Mouse (Mus musculus) natural killer cell, adult 2 months (primary cell): ENCODE measurements around the gene Saxo2.

Experiments
- DNase-seq, 2 experiments: peaks; one replicate each; pipeline ENCODE4 v3.0.0; 2022; ENCODE audit warnings: low spot score in 2 of 2

Saxo2 gene

DNA sequence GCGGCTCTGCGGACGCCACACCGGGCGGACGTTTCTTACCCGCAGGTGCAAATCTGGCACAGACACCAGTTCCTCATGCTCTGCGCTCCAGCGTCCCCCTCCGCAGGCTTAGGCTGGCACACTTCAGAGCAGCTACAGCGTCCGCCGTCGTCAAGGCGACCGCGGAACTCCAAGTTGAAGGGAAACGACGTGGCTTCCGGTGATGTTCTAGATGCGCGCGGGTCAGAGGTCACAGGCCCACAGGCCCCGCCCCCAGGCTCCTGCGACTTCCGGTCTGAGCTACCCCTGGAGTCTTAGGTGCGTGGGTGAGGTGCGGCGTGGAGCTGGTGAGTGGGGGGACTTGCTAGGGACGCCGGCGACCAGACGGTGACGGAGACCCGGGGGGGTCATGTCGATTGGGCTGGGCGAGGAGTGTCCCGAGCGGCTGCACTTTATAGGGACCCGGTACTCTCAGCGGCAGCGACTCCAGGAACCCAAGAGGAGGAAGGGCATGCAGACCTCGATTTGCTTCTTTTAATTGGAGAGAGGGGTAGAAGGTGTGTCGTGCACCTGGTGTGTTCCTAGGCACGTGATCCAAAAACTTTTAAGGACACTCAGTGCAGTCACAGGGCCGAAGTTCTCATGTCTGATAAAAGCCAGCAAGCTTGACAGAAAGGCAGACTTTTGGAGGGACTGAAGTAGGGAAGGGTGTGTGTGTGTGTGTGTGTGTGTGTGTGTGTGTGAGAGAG is at the start of gene Saxo2, which contains the start of gene Efl1:
TSS of gene Saxo2 (minus strand) at position 176 of the 728 bp plus-strand sequence.
TSS of gene Efl1 (plus strand) at position 262 of the 728 bp plus-strand sequence.
- DNase-seq: peak; percentile 94 to 96

DNA sequence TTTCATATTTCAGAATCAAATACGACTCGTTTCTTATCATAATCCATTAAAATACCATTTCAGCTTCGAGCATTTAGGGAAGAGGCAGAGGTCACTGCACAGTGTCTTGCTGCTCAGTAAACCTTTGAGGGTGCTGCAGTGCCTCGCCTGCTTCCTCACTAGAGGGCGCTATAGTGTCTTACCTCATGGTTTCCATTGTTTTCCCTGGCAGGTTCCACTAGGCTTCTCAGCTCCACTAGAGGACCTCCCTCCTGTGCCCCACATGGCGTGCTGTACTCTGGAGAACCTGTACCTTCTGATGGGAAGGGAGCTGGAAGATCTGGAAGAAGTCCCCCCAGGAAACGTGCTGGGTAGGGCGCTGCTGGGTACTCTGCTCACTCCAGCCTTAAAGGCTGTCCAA is 49.3 kb upstream of the Saxo2 start:
- no peak for DNase-seq

DNA sequence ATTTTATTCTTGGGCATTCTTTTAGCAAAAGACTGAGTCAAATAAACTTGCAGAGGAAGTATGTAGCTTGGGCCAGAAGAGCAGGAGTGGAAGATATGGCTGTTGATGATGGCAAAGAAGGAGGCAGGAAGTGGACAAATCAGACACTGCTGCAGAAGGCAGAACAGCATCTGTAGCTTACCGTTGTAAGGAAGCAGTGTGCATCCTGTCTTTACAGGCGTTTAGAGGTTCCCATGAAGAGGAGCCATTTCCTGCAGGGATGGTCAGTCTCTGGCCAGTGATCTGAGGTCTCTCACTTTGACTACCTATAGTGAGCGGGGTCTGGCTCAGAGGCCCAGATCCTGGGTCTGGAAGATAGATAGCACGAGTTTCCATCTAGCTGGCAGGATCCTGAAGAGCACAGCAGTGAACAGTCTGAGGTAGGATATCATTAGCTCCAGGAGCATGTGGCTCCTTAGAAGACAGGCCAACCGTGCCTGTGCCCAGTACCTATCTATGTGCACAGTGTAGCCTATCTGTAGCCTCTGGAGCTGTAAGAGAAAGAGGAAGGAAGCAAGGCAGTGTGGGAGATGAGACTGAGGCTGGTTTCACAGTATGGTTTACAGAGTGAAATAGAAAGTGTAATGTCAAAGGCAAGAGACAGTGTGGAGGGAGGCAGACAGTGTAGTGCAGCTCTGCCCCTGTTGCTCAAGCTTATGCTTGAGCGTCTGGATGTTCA is 42.9 kb upstream of the Saxo2 start:
- DNase-seq: no peak

DNA sequence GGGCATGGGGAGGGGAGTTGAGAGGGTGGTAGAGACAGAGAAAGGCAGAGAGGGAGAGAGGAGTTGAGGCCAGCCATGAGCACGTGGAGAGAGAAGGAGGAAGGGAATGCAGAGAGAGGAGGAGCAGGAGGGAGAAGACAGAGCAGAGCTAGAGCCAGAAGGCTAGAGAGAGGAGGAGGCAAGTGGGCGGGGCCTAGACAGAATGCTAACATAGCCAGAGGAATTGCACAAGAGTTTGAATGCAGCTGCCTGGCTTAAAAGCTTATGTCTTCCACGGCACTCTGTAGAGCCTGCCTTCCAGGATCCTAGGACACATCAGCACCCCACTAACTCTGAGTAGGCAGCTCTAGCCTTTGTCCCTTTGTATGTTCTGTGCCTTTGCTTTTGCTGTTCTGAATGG is 40.4 kb upstream of the Saxo2 start:
- no peak for DNase-seq

DNA sequence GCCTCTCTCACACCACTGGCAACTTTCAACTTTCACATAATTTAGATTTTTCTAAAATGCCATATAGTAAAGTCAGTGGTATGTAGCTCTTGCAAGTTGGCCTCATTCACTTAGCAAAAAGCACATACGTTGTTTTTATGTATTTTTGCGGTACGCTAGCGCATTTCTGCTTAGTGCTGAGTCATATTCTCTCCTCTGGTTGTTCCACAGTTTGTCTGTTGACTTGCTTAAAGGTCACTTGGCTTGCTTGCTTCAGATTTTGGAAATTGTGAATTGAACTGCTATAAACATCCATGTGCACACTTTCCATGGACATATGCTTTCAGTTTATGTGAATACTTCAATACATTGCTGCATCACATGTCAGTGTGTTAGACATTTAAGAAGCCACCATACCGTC is 31.6 kb upstream of the Saxo2 start:
- no peak for DNase-seq

DNA sequence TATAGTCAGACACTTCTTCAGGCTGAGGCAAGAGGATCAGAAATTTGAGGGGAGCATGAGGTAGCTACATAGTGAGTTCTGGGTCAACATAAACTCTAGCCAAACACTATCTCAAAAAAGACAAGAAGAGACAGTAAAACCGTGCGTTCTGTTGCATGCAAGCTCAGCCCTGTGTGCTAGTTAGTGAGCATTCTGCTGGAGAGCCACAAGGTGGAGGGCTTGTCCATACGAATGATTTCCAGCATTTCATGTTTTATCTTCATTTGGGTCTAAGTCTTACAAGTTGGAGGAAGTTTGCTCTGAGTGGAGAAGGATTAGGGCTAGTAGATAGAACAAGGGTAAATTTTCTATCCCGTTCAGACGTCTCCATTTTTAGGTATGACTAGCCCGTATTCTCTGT is 28.5 kb upstream of the Saxo2 start:
- DNase-seq: no peak

DNA sequence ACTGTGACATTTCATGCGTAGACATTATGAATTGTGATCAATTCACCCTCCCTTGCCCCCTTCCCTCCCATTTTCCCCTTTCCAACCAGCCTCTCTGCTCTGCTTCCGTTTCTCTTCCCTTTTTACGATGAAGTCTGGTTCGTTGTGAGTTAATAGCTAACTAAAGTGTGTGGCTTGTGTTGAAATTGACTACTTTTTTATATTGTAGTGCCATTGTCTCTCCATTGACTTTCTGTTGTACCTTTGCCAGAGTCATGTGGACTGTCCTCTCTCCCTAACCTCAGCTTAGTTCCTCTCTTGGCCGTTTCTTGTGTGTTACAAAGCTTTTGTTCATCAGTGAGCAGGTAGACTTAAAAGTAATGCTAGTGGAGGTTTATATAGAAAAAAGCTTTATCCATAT is 27.7 kb upstream of the Saxo2 start:
- no peak for DNase-seq

DNA sequence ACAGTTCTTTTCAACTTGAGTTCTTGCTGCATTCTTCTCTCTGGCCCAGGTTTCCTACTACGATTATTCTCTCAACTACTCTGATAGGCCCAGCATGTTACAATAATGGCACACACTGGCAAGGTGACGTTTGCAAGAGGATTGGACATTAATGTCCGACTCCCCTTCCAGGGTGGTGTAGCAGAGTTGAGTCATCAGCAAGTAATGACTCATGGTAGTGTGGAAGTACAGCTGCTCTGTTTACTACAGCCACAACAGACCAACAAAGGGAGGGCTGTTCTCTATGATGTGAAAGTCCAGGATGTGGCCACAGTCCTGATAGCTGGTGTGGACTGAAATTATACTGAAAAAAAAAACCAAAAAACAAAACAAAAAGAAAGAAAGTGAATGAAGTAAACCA is 16.3 kb upstream of the Saxo2 start:
- DNase-seq: no peak

DNA sequence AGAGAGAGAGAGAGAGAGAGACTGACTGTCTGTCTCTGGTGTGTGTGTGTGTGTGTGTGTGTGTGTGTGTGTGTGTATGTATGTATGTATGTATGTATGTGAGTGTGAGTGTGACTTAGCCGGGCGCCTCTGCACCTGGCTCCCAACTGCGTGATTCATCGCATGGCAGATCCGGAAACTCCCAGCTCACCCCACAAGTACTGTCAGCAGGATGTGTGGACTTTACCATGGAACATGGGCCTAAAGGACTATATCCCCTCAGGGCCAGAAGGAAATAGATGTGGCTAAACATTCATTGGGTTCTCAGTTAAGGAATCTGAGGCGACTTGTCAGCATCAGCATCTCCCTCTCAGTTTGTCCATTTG is 735 bp upstream of the Saxo2 start:
- peak; percentile 12 to 26 for DNase-seq

DNA sequence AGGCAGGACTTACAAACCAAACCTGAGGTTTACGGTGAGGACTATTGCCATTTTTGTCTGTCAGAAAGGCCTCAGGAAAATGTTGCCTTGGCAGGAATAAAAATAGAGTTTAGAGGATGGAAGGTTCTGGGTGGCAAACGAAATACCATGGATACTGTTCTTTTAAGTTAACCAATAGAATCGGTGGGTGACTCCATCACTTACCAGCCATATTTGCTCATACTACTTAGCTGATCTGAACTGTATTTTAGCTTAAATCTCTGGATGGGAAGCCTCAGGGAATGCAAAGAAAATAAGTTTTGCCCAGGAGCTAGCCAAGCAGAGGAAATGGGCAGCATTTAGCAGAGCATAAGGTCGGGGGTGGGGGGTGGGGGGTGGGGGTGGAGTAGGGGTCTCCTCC is 419 bp downstream of the Saxo2 start:
- DNase-seq: no peak

DNA sequence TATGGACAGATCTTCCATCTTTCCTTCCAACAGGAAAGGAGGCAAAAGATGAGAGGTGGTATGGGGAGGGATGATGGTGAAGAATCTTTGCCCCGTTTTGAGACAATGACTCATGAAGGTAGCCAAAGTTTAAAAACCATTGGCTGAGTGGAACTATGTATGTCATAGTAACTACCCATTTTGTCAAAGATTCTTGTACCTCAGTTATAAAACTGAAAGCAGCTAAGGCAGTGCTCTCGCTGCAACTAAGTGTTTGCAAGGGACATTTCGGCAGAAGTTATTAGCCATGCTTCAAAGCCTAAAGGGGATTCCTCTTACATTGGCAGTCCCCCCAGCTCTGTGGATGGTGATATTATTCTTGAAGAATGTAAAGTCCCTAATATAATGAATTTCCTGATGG is 1.1 kb downstream of the Saxo2 start:
- DNase-seq: no peak

DNA sequence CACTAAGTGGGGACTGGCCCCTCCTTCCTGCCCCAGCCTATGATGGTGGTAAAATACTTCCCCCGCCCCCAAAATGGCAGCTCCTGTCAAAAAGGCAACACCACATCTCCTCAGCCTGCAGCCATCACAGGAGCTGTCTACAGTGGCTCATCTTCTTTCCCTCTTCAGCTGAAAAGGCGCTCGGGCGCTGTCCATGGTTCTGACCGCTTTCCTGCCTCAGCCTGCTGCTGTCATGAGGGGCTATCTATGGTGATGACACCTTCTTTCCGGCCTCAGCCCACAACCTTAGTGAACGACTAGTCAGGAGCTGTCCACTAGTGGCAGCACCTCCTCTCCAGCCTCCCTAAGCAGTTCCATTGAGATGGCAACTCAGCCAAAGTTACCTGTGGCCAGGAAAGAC is 23.0 kb downstream of the Saxo2 start:
- peak in 1 of 2 experiments; percentile 11 for DNase-seq

DNA sequence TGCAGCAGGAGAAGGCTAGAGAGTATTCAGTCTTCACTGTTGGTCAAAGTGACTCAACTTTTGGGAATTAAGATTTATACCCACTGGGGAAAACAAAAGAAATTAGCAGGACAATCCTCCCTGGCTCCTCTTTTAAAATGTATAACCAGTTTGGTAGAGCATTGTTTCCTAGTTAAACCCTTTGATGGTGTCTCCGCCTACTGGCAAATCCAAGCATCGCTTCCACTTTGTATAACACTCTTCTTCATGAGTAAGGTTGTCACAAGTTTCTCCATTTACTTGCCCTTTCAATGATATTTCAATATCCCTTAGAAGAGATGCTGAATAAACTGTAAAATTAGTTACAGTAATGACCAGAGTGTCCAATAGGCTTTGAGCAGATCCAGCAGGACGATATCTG is 38.7 kb downstream of the Saxo2 start:
- no peak for DNase-seq

DNA sequence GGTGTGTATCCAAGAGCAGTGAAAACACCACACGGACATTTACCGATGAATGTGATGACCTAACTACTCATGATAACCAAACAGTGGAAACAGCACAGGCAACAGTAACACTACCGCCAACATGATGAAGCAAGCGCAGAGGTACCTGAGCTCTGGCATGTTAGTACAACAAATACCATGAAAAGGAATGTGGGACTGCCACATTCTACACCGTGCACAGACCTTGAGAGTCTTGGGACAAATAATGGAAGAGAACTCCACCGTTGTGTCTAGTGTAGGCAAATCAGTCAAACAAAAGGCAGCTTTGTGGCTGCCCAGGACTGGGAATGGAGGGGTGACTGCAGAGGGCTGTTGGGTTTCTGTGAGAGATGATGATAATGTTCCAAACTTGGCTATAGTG is 42.9 kb downstream of the Saxo2 start:
- DNase-seq: no peak

DNA sequence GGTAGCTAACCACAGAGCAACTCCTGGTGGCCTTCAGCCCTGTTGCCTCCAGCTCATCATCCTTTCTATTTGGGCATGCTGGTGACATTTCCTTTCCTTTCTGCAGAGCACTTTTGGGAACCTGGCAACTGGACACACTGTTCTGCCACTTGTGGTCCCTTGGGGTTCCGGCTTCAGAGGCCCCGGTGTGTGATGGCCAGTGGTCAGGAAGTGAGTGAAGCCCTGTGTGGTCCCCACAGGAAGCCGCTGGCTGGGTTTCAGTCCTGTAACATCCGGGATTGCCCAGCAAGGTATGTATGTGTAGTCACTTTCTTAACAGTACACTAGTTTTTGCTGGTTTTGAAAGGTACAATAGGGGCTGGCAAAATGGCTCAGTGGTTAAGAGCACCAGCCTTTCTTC is 46.3 kb downstream of the Saxo2 start:
- DNase-seq: peak; percentile 25 to 49

DNA sequence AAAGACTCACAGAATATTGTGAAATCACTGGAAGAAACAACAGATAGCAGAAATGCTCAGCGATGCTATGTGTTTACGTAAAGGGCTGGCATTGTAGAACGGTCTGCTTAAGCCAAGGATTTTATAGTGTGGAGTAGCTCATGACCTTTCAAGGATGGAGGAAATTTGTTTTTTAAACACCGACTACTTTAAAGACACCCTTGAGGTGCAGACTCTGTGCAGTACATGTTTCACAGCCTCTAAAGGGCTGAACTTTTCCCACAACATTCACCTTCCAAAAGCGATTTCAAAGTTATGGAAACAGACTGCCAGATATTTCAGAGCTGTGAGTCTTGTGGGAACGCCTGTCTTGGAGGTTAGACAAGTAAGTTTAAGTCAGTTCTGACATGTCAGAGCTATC is 57.4 kb downstream of the Saxo2 start:
- DNase-seq: no peak
